In the genomic region with DNA sequence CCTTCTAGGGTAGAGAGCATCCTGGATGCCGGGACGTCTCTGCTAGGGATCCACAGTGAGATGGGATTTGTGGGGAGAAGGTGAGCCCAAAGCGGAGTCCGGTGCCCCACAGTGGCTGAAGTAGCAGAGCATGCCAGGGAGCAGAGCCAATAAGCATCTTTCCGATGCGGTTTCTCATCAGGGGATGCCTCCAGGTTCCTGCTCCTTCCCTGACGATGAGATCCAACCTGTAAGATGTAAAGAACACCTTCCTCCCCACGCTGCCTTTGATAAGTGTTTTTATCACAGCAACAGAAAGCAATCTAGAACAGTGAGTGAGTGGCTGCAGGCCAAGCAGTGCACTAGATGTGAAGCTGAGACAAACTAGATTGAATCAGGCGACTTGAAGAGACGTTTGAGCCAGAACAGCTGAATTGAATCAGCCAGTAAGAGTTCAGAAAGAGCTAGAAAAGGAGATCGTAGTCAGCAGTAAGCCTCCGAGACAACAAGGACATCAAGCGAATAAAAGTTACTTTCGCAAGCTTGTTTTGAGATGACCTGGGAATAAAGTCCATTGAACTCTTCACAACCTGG, we compare ENCODE assay signal across 7 mouse cellular contexts. TPM values are rescaled to one million over a fixed set of nuclear protein-coding genes. Genes with fewer than 3 reads are reported as not detected.
DNase-seq lines count a peak whose midpoint lies in the region; ATAC-seq and TF ChIP-seq lines count a peak whose summit lies in the region.

No protein-coding gene starts in this region.

- TF ChIP-seq POLR2A in testis, adult 2 months (IDR thresholded peaks at IDR 0.05; ENCODE audit: control insufficient read depth, low read depth, low read length) = no peak
- TF ChIP-seq POLR2A in embryonic fibroblast, embryonic 13.5 days (IDR thresholded peaks at IDR 0.05; ENCODE audit: low read depth, low read length) = peak; percentile 44; the same call in 1 of the 2 replicates

- peak overlapping the region; percentile 82 for H3K9ac ChIP-seq in intestine, embryonic 14.5 days (ENCODE audit: low read length)

- peak overlapping the region; percentile 96 for H3K4me2 ChIP-seq in intestine, embryonic 14.5 days (ENCODE audit: low read length)

- DNase-seq in testis, postnatal 14 days (ENCODE audit: low spot score) = no peak
- no peak for DNase-seq in intestine, embryonic 14.5 days (ENCODE audit: low spot score)
- DNase-seq in mesoderm, embryonic 11.5 days (ENCODE audit: low read depth, low spot score) = peak; percentile 5
- no peak for DNase-seq in urinary bladder, postnatal 10 days (ENCODE audit: low spot score)
- DNase-seq in left cerebral cortex, postnatal 36 days (ENCODE audit: low spot score in 2 of 2) = no peak

- H3K27me3 ChIP-seq in testis, adult 2 months (ENCODE audit: control insufficient read depth, insufficient read depth, low read length) = no peaks in the 10 kb centered on the region
- H3K27me3 ChIP-seq in intestine, embryonic 14.5 days (replicated peaks; ENCODE audit: control insufficient read depth, insufficient read depth, low read length) = no peaks in the 10 kb centered on the region

- peak; percentile 9; the same call in 1 of the 2 replicates for ATAC-seq in intestine, embryonic 14.5 days (replicated peaks; ENCODE audit: low FRiP score, low TSS enrichment, low read depth)

- intact Hi-C loops in left cerebral cortex, postnatal 36 days (cut with DNase I) = loop anchor here (2.0 to 5.0 kb wide), 3 partner anchors 50 to 360 kb away; partner anchors contain the start of gene Ube2g2

- no peaks in the 10 kb centered on the region; the same call in 1 of the 2 replicates for H3K36me3 ChIP-seq in testis, adult 2 months (ENCODE audit: control insufficient read depth, insufficient read depth, low read length)
- peaks cover 23% of the 10 kb centered on the region for H3K36me3 ChIP-seq in intestine, embryonic 14.5 days (ENCODE audit: control insufficient read depth, insufficient read depth, low read length)

- H3K4me3 ChIP-seq in testis, adult 2 months (ENCODE audit: control insufficient read depth, low read depth, low read length) = peak overlapping the region; percentile 92
- H3K4me3 ChIP-seq in embryonic fibroblast, embryonic 13.5 days (ENCODE audit: insufficient read depth, low read length) = peak overlapping the region; percentile 47
- H3K4me3 ChIP-seq in intestine, embryonic 14.5 days (ENCODE audit: low read depth, low read length) = peak overlapping the region; percentile 83

- 45% methylated on average over 14 of the region's 14 CpGs for WGBS in intestine, embryonic 14.5 days

- peaks cover 22% of the 10 kb centered on the region for H3K4me1 ChIP-seq in testis, adult 2 months (ENCODE audit: control insufficient read depth, insufficient read depth, low read length)
- peaks cover 5% of the 10 kb centered on the region; the same call in 1 of the 2 replicates for H3K4me1 ChIP-seq in embryonic fibroblast, embryonic 13.5 days (ENCODE audit: control insufficient read depth, insufficient read depth, low read length)
- peaks cover 18% of the 10 kb centered on the region for H3K4me1 ChIP-seq in intestine, embryonic 14.5 days (replicated peaks; ENCODE audit: control insufficient read depth, insufficient read depth, low read length)

- H3K27ac ChIP-seq in testis, adult 2 months (ENCODE audit: control insufficient read depth, insufficient read depth, low read depth, low read length) = peak overlapping the region; percentile 86
- H3K27ac ChIP-seq in embryonic fibroblast, embryonic 13.5 days (ENCODE audit: insufficient read depth, low read length) = peak overlapping the region; percentile 65
- peak overlapping the region; percentile 80; the same call in 1 of the 2 replicates for H3K27ac ChIP-seq in intestine, embryonic 14.5 days (ENCODE audit: low read depth)

- no peaks in the 10 kb centered on the region for H3K9me3 ChIP-seq in intestine, embryonic 14.5 days (ENCODE audit: control insufficient read depth, low read length)

- TF ChIP-seq CTCF in testis, adult 2 months (IDR thresholded peaks at IDR 0.05; ENCODE audit: control insufficient read depth, insufficient read depth, insufficient replicate concordance, low read depth, low read length) = no peak
- no peak for TF ChIP-seq CTCF in embryonic fibroblast, embryonic 13.5 days (IDR thresholded peaks at IDR 0.05; ENCODE audit: borderline replicate concordance, insufficient read depth, low read length)

RNA-seq across cellular contexts. Expression of gene Fam207a, which starts 0.9 kb away (rescaled TPM):
- polyA plus RNA-seq in testis, adult 2 months (2012; rRNA removed) = 10.4 and 10.7 TPM in 2 replicates
- polyA plus RNA-seq in embryonic fibroblast, embryonic 13.5 days (2011; ENCODE audit: insufficient read length, low read depth, missing spikeins) = 28.9 and 30.5 TPM in 2 replicates
- 39.1 and 41.0 TPM in 2 replicates for polyA plus RNA-seq in intestine, embryonic 14.5 days (2014; fragmentation: Nextera tagmentation; extraction: Ambion mirVana)
- total RNA-seq in left cerebral cortex, postnatal 36 days (2021) = 10 to 100 TPM; 33.7 to 33.8 TPM

RNA-seq across cellular contexts. Expression of gene Itgb2, which starts 13.6 kb away (rescaled TPM):
- 0.77 and 0.81 TPM in 2 replicates for polyA plus RNA-seq in testis, adult 2 months (2012; rRNA removed)
- 0.57 and 1.4 TPM in 2 replicates for polyA plus RNA-seq in embryonic fibroblast, embryonic 13.5 days (2011; ENCODE audit: insufficient read length, low read depth, missing spikeins)
- polyA plus RNA-seq in intestine, embryonic 14.5 days (2014; fragmentation: Nextera tagmentation; extraction: Ambion mirVana) = 1.9 and 3.1 TPM in 2 replicates
- 1 to 10 TPM; 2.9 to 3.4 TPM for total RNA-seq in left cerebral cortex, postnatal 36 days (2021)
